ENCODE assay signal across 20 mouse cellular contexts in the genomic region with DNA sequence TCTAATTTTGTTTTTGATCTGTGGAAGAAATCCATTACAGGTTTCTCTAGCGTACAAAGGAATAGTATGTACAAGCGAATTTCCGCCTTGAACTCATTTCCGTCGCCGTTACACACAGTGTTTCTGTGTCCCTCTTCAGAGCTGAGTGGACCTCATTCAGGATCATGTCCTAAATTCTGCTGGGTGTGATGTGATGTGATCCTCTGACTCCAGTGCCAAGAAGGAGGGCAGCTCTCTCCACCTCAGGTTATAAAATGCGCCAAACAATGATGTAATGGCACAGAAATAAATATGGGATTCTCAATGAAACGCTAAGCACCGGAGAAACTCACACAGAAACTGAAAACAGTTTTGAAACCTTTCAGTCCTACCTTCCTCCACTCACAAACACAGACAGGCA. TPM values are rescaled to one million over a fixed set of nuclear protein-coding genes. Genes with fewer than 3 reads are reported as not detected.
DNase-seq lines count a peak whose midpoint lies in the region; ATAC-seq and TF ChIP-seq lines count a peak whose summit lies in the region.
"Had no signal": no experiment of that assay in that cellular context is flagged by ENCODE, and none has a peak within 500 bp of the region (broad histone marks: within the 10 kb centered on the region; RNA-seq: fewer than 3 reads in every experiment).

No protein-coding gene starts in this region.

- no peak for TF ChIP-seq EP300 in liver, postnatal 0 days (IDR thresholded peaks at IDR 0.05; ENCODE audit: low read depth)

- H3K4me2 ChIP-seq in limb, embryonic 12.5 days: no peak overlapping the region
- peak overlapping the region; percentile 27; the same call in 1 of the 2 replicates for H3K4me2 ChIP-seq in intestine, postnatal 0 days (replicated peaks; ENCODE audit: low read depth)
- no peak overlapping the region for H3K4me2 ChIP-seq in liver, postnatal 0 days (ENCODE audit: low read depth, low read length)
- H3K4me2 ChIP-seq: forebrain, embryonic 13.5 days; hindbrain, embryonic 15.5 days; midbrain, embryonic 15.5 days had no signal

- WGBS in limb, embryonic 12.5 days: 86% methylated on average over 9 of the region's 9 CpGs
- 94% methylated on average over 9 of the region's 9 CpGs for WGBS in limb, embryonic 10.5 days
- 73% methylated on average over 9 of the region's 9 CpGs for WGBS in intestine, postnatal 0 days
- WGBS in liver, postnatal 0 days (ENCODE audit: insufficient replicate concordance): 92% methylated on average over 9 of the region's 9 CpGs

- no peaks in the 10 kb centered on the region; the same call in 1 of the 2 replicates for H3K27me3 ChIP-seq in limb, embryonic 12.5 days
- no peaks in the 10 kb centered on the region for H3K27me3 ChIP-seq in limb, embryonic 10.5 days (ENCODE audit: low read depth, poor library complexity, severe bottlenecking)
- H3K27me3 ChIP-seq in intestine, postnatal 0 days (replicated peaks; ENCODE audit: control insufficient read depth, insufficient read depth, low read length): no peaks in the 10 kb centered on the region
- no peaks in the 10 kb centered on the region for H3K27me3 ChIP-seq in liver, postnatal 0 days (ENCODE audit: insufficient read depth, low read length)
- H3K27me3 ChIP-seq: forebrain, embryonic 13.5 days; hindbrain, embryonic 15.5 days; megakaryocyte, embryonic 14.5 days; midbrain, embryonic 15.5 days; Patski had no signal

- no peaks in the 10 kb centered on the region for H3K36me3 ChIP-seq in limb, embryonic 12.5 days
- H3K36me3 ChIP-seq in limb, embryonic 10.5 days: no peaks in the 10 kb centered on the region
- no peaks in the 10 kb centered on the region for H3K36me3 ChIP-seq in intestine, postnatal 0 days (ENCODE audit: control insufficient read depth, insufficient read depth)
- H3K36me3 ChIP-seq in liver, postnatal 0 days (replicated peaks; ENCODE audit: insufficient read depth, low read length): no peaks in the 10 kb centered on the region
- H3K36me3 ChIP-seq: hindbrain, embryonic 15.5 days; midbrain, embryonic 15.5 days had no signal

- H3K27ac ChIP-seq in limb, embryonic 12.5 days: peak overlapping the region; percentile 72
- no peak overlapping the region for H3K27ac ChIP-seq in limb, embryonic 10.5 days
- H3K27ac ChIP-seq in intestine, postnatal 0 days (ENCODE audit: low read depth, low read length): peak overlapping the region; percentile 46; the same call in 1 of the 2 replicates
- no peak overlapping the region for H3K27ac ChIP-seq in liver, postnatal 0 days (ENCODE audit: low read depth)
- H3K27ac ChIP-seq: forebrain, embryonic 13.5 days; hindbrain, embryonic 15.5 days; left cerebral cortex, adult 2 months; midbrain, embryonic 15.5 days had no signal

- no peak for ATAC-seq in limb, embryonic 12.5 days (ENCODE audit: insufficient number of reproducible peaks, insufficient read depth, low FRiP score, low TSS enrichment, low read depth)
- ATAC-seq in intestine, postnatal 0 days: no peak
- no peak for ATAC-seq in liver, postnatal 0 days
- ATAC-seq: forebrain, embryonic 13.5 days; midbrain, embryonic 15.5 days; Patski had no signal

- no peak for TF ChIP-seq CTCF in intestine, postnatal 0 days (IDR thresholded peaks at IDR 0.05; ENCODE audit: low read depth)
- no peak for TF ChIP-seq CTCF in liver, postnatal 0 days (IDR thresholded peaks at IDR 0.05; ENCODE audit: low read depth)

- H3K9me3 ChIP-seq in limb, embryonic 12.5 days: no peaks in the 10 kb centered on the region
- no peaks in the 10 kb centered on the region for H3K9me3 ChIP-seq in limb, embryonic 10.5 days (replicated peaks)
- no peaks in the 10 kb centered on the region for H3K9me3 ChIP-seq in intestine, postnatal 0 days (ENCODE audit: control insufficient read depth)
- H3K9me3 ChIP-seq in liver, postnatal 0 days (ENCODE audit: low read length): no peaks in the 10 kb centered on the region
- H3K9me3 ChIP-seq: forebrain, embryonic 13.5 days; hindbrain, embryonic 15.5 days; megakaryocyte, embryonic 14.5 days; midbrain, embryonic 15.5 days had no signal

- no peaks in the 10 kb centered on the region for H3K4me1 ChIP-seq in limb, embryonic 12.5 days (replicated peaks)
- 0 out of 2 replicates have a peak, but pooled peaks cover 4% of the 10 kb centered on the region for H3K4me1 ChIP-seq in limb, embryonic 10.5 days
- 0 out of 2 replicates have a peak, but pooled peaks cover 6% of the 10 kb centered on the region for H3K4me1 ChIP-seq in intestine, postnatal 0 days (replicated peaks; ENCODE audit: control insufficient read depth, insufficient read depth, low read length)
- H3K4me1 ChIP-seq in liver, postnatal 0 days (ENCODE audit: insufficient read depth): peaks cover 8% of the 10 kb centered on the region
- H3K4me1 ChIP-seq: forebrain, embryonic 13.5 days; hindbrain, embryonic 15.5 days; midbrain, embryonic 15.5 days had no signal

- H3K4me3 ChIP-seq in limb, embryonic 12.5 days (replicated peaks): no peak overlapping the region
- no peak overlapping the region for H3K4me3 ChIP-seq in limb, embryonic 10.5 days
- H3K4me3 ChIP-seq in intestine, postnatal 0 days (ENCODE audit: low read depth, low read length): no peak overlapping the region
- H3K4me3 ChIP-seq in liver, postnatal 0 days (ENCODE audit: low read depth, low read length): no peak overlapping the region
- H3K4me3 ChIP-seq: forebrain, embryonic 13.5 days; heart, adult 2 months; hindbrain, embryonic 15.5 days; left cerebral cortex, adult 2 months; megakaryocyte, embryonic 14.5 days; midbrain, embryonic 15.5 days had no signal

- H3K9ac ChIP-seq in limb, embryonic 12.5 days (replicated peaks): no peak overlapping the region
- no peak overlapping the region; the same call in 1 of the 2 replicates for H3K9ac ChIP-seq in intestine, postnatal 0 days (ENCODE audit: low read depth, low read length)
- no peak overlapping the region for H3K9ac ChIP-seq in liver, postnatal 0 days (replicated peaks)
- H3K9ac ChIP-seq: forebrain, embryonic 13.5 days; hindbrain, embryonic 15.5 days; midbrain, embryonic 15.5 days had no signal

- peak; percentile 30 for DNase-seq in gastrocnemius, postnatal 25 days
- no peak for DNase-seq in gastrocnemius, postnatal 4 days (ENCODE audit: low spot score in 2 of 2)
- no peak for DNase-seq in limb, embryonic 10.5 days (ENCODE audit: low spot score)
- no peak for DNase-seq in liver, postnatal 0 days
- no peak for DNase-seq in cerebellum, postnatal 25 days
- DNase-seq: adrenal gland, postnatal 25 days; kidney, adult 2 months; kidney, postnatal 14 days; lung, postnatal 14 days; right cerebral cortex, adult 18-20 months; thymus, postnatal 25 days had no signal

RNA-seq across cellular contexts. Expression of gene Fam20b, which starts 14.7 kb away (rescaled TPM):
- total RNA-seq in gastrocnemius, postnatal 25 days (2021): 10 to 100 TPM; 29.0 to 30.2 TPM
- total RNA-seq in gastrocnemius, postnatal 4 days (2021): 10 to 100 TPM; 33.5 to 33.9 TPM
- 24.3 and 25.6 TPM in 2 replicates for polyA plus RNA-seq in limb, embryonic 12.5 days (2016; fragmentation: Nextera tagmentation; extraction: Ambion mirVana)
- 18.3 and 19.9 TPM in 2 replicates for polyA plus RNA-seq in limb, embryonic 10.5 days (2016; fragmentation: Nextera tagmentation; extraction: Ambion mirVana)
- 35.4 and 36.9 TPM in 2 replicates for polyA plus RNA-seq in intestine, postnatal 0 days (2015; fragmentation: Nextera tagmentation; extraction: Ambion mirVana)
- polyA plus RNA-seq in liver, postnatal 0 days (2015; fragmentation: Nextera tagmentation; extraction: Ambion mirVana): 6.0 and 6.2 TPM in 2 replicates

RNA-seq across cellular contexts. Expression of gene Tor3a, which starts 59.4 kb away (rescaled TPM):
- total RNA-seq in gastrocnemius, postnatal 25 days (2021): 1 to 10 TPM; 4.3 to 6.7 TPM
- total RNA-seq in gastrocnemius, postnatal 4 days (2021): 1 to 10 TPM; 6.8 to 8.0 TPM
- polyA plus RNA-seq in limb, embryonic 12.5 days (2016; fragmentation: Nextera tagmentation; extraction: Ambion mirVana): 7.9 and 8.3 TPM in 2 replicates
- 5.9 and 6.9 TPM in 2 replicates for polyA plus RNA-seq in limb, embryonic 10.5 days (2016; fragmentation: Nextera tagmentation; extraction: Ambion mirVana)
- 5.8 and 7.1 TPM in 2 replicates for polyA plus RNA-seq in intestine, postnatal 0 days (2015; fragmentation: Nextera tagmentation; extraction: Ambion mirVana)
- polyA plus RNA-seq in liver, postnatal 0 days (2015; fragmentation: Nextera tagmentation; extraction: Ambion mirVana): 12.4 and 19.4 TPM in 2 replicates

Comparison
In these comparisons a context has a peak if more than half of its experiments do, and no peak if none do; other contexts are left out.
1. H3K27ac ChIP-seq: peak in limb, embryonic 12.5 days (single experiment) and intestine, postnatal 0 days (single experiment); none in limb, embryonic 10.5 days (single experiment) and liver, postnatal 0 days (single experiment).